Mouse (Mus musculus) CH12.LX (cell line): ENCODE results near the gene Fam213b. TPM values are rescaled to one million over a fixed set of nuclear protein-coding genes. Genes with fewer than 3 reads are reported as not detected.

ENCODE experiments used
- DNase-seq: peaks from one replicate; pipeline ENCODE4 v3.0.0-alpha.2; 2013; ENCODE audit errors: extremely low read depth
- H3K27ac ChIP-seq: 2 replicates; pipeline ENCODE4 v1.5.1; 2012; ENCODE audit warnings: low read depth, mild to moderate bottlenecking, control low read depth, moderate library complexity; ENCODE audit not compliant: insufficient read depth
- H3K27me3 ChIP-seq: replicated peaks from 2 replicates; pipeline ENCODE3; 2012; ENCODE audit warnings: inconsistent platforms
- H3K36me3 ChIP-seq, 2 experiments: replicated peaks in 1 of 2; 2 replicates each; pipeline versions ENCODE3 to v1.6.1; 2012; ENCODE audit warnings: inconsistent platforms in 1 of 2, low read length in 1 of 2, mild to moderate bottlenecking in 1 of 2, mixed read lengths in 1 of 2, moderate library complexity in 1 of 2; ENCODE audit not compliant: control insufficient read depth in 1 of 2, insufficient read depth in 1 of 2
- H3K4me1 ChIP-seq, 2 experiments: 2 replicates each; pipeline ENCODE4 v1.6.1; 2012; ENCODE audit warnings: inconsistent platforms in 1 of 2, moderate library complexity in 1 of 2; ENCODE audit not compliant: insufficient read depth in 2 of 2, control insufficient read depth in 1 of 2
- H3K4me2 ChIP-seq: 2 replicates; pipeline ENCODE4 v1.6.1; 2012; ENCODE audit warnings: low read depth, mild to moderate bottlenecking, control low read depth; ENCODE audit not compliant: poor library complexity, insufficient read depth, severe bottlenecking
- H3K4me3 ChIP-seq, 3 experiments: fragments of 150-350 bp in 1 of 3; sonication (generic) in 1 of 3; replicated peaks in 1 of 3; 2 replicates each; pipeline versions ENCODE3 to v1.5.1; 2011 to 2012; ENCODE audit warnings: low read depth in 2 of 3, low read length in 2 of 3, mild to moderate bottlenecking in 2 of 3, moderate library complexity in 2 of 3, control low read depth in 1 of 3, improper control_type of control experiment in 1 of 3, inconsistent platforms in 1 of 3, mixed read lengths in 1 of 3; ENCODE audit not compliant: poor library complexity in 1 of 3
- H3K79me2 ChIP-seq: replicated peaks from 2 replicates; pipeline ENCODE4 v1.6.1; 2012; ENCODE audit warnings: mild to moderate bottlenecking, moderate library complexity; ENCODE audit not compliant: control insufficient read depth, poor library complexity, insufficient read depth, severe bottlenecking; ENCODE audit errors: extremely low read depth
- H3K9ac ChIP-seq: 2 replicates; pipeline ENCODE4 v1.6.1; 2012; ENCODE audit warnings: low read depth, mild to moderate bottlenecking, control low read depth, moderate library complexity; ENCODE audit not compliant: insufficient read depth
- H3K9me3 ChIP-seq: replicated peaks from 2 replicates; pipeline ENCODE3; 2012; ENCODE audit warnings: low read length, inconsistent platforms, mixed read lengths
- BHLHE40 ChIP-seq: IDR thresholded peaks from 2 replicates; pipeline ENCODE4 v1.6.1; 2011; ENCODE audit warnings: mild to moderate bottlenecking, low read depth, low read length, improper control_type of control experiment
- CHD1 ChIP-seq: IDR thresholded peaks from 2 replicates; pipeline ENCODE4 v1.6.1; 2012; ENCODE audit warnings: low read depth, low read length, improper control_type of control experiment, inconsistent platforms
- CHD2 ChIP-seq: IDR thresholded peaks from 2 replicates; pipeline ENCODE4 v1.6.1; 2011; ENCODE audit warnings: low read length, improper control_type of control experiment
- CTCF ChIP-seq, 2 experiments: IDR thresholded peaks in 1 of 2; conservative IDR thresholded peaks in 1 of 2; 2 replicates each; pipeline ENCODE4 v1.5.1; 2011 to 2012; ENCODE audit warnings: low read depth in 2 of 2, low read length in 2 of 2, improper control_type of control experiment in 1 of 2, inconsistent platforms in 1 of 2, mild to moderate bottlenecking in 1 of 2, moderate library complexity in 1 of 2
- E2F4 ChIP-seq: IDR thresholded peaks from 2 replicates; pipeline ENCODE4 v1.6.1; 2011; ENCODE audit warnings: low read depth, low read length, improper control_type of control experiment; ENCODE audit not compliant: insufficient replicate concordance
- ELF1 ChIP-seq: IDR thresholded peaks from 2 replicates; pipeline ENCODE4 v1.6.1; 2014; ENCODE audit warnings: low read depth, mild to moderate bottlenecking, inconsistent platforms, low read length, improper control_type of control experiment
- EP300 ChIP-seq: IDR thresholded peaks from 2 replicates; pipeline ENCODE4 v1.6.1; 2011; ENCODE audit warnings: low read length, improper control_type of control experiment
- ETS1 ChIP-seq: conservative IDR thresholded peaks from 2 replicates; pipeline ENCODE4 v1.6.1; 2012; ENCODE audit warnings: low read depth, mild to moderate bottlenecking, inconsistent platforms, low read length, improper control_type of control experiment, moderate library complexity
- GABPA ChIP-seq: IDR thresholded peaks from 2 replicates; pipeline ENCODE4 v1.6.1; 2012; ENCODE audit warnings: low read depth, low read length, improper control_type of control experiment, inconsistent platforms; ENCODE audit not compliant: insufficient replicate concordance
- HCFC1 ChIP-seq: IDR thresholded peaks from 2 replicates; pipeline ENCODE4 v1.6.1; 2012; ENCODE audit warnings: low read depth, mild to moderate bottlenecking, inconsistent platforms, low read length, improper control_type of control experiment
- IRF4 ChIP-seq: IDR thresholded peaks from 2 replicates; pipeline ENCODE4 v1.6.1; 2014; ENCODE audit warnings: low read depth, mild to moderate bottlenecking, inconsistent platforms, low read length, improper control_type of control experiment
- JUN ChIP-seq: IDR thresholded peaks from 2 replicates; pipeline ENCODE4 v1.6.1; 2011; ENCODE audit warnings: low read depth, mild to moderate bottlenecking, low read length, improper control_type of control experiment, moderate library complexity; ENCODE audit not compliant: insufficient read depth
- JUND ChIP-seq: conservative IDR thresholded peaks from 2 replicates; pipeline ENCODE4 v1.6.1; 2011; ENCODE audit warnings: low read depth, low read length, improper control_type of control experiment
- KAT2A ChIP-seq: IDR thresholded peaks from 2 replicates; pipeline ENCODE4 v1.6.1; 2012; ENCODE audit warnings: low read length, improper control_type of control experiment, inconsistent platforms; ENCODE audit not compliant: insufficient replicate concordance
- MAFK ChIP-seq: IDR thresholded peaks from 2 replicates; pipeline ENCODE4 v1.6.1; 2011; ENCODE audit warnings: low read length, improper control_type of control experiment; ENCODE audit not compliant: insufficient replicate concordance
- MAX ChIP-seq: IDR thresholded peaks from 2 replicates; pipeline ENCODE4 v1.6.1; 2011; ENCODE audit warnings: low read length, improper control_type of control experiment
- MAZ ChIP-seq: IDR thresholded peaks from 2 replicates; pipeline ENCODE4 v1.6.1; 2012; ENCODE audit warnings: low read depth, mild to moderate bottlenecking, inconsistent platforms, low read length, improper control_type of control experiment, moderate library complexity
- MEF2A ChIP-seq: IDR thresholded peaks from 2 replicates; pipeline ENCODE4 v1.6.1; 2014; ENCODE audit warnings: low read depth, mild to moderate bottlenecking, inconsistent platforms, low read length, improper control_type of control experiment, borderline replicate concordance
- MXI1 ChIP-seq: IDR thresholded peaks from 2 replicates; pipeline ENCODE4 v1.6.1; 2011; ENCODE audit warnings: mild to moderate bottlenecking, low read depth, low read length, improper control_type of control experiment
- MYC ChIP-seq: IDR thresholded peaks from 2 replicates; pipeline ENCODE4 v1.6.1; 2011; ENCODE audit warnings: low read depth, mild to moderate bottlenecking, improper control_type of control experiment, low read length
- NELFE ChIP-seq: IDR thresholded peaks from 2 replicates; pipeline ENCODE4 v1.6.1; 2011; ENCODE audit warnings: low read depth, low read length, improper control_type of control experiment
- NRF1 ChIP-seq: IDR thresholded peaks from 2 replicates; pipeline ENCODE4 v1.6.1; 2014; ENCODE audit warnings: low read depth, mild to moderate bottlenecking, inconsistent platforms, low read length, improper control_type of control experiment, moderate library complexity
- PAX5 ChIP-seq: IDR thresholded peaks from 2 replicates; pipeline ENCODE4 v1.6.1; 2012; ENCODE audit warnings: low read length, inconsistent platforms, mixed read lengths
- POLR2A ChIP-seq: IDR thresholded peaks from 2 replicates; pipeline ENCODE4 v1.6.1; 2011; ENCODE audit warnings: low read depth, mild to moderate bottlenecking, improper control_type of control experiment, low read length
- POLR2AphosphoS2 ChIP-seq: IDR thresholded peaks from 2 replicates; pipeline ENCODE4 v1.6.1; 2011; ENCODE audit warnings: low read depth, low read length, improper control_type of control experiment
- RAD21 ChIP-seq: IDR thresholded peaks from 2 replicates; pipeline ENCODE4 v1.6.1; 2011; ENCODE audit warnings: low read depth, mild to moderate bottlenecking, low read length, improper control_type of control experiment, moderate library complexity
- RCOR1 ChIP-seq: conservative IDR thresholded peaks from 2 replicates; pipeline ENCODE4 v1.6.1; 2012; ENCODE audit warnings: low read depth, mild to moderate bottlenecking, inconsistent platforms, low read length, improper control_type of control experiment
- SIN3A ChIP-seq: IDR thresholded peaks from 2 replicates; pipeline ENCODE4 v1.6.1; 2012; ENCODE audit warnings: low read length, improper control_type of control experiment, inconsistent platforms
- SMC3 ChIP-seq: IDR thresholded peaks from 2 replicates; pipeline ENCODE4 v1.6.1; 2011; ENCODE audit warnings: low read depth, low read length, improper control_type of control experiment
- TBP ChIP-seq: conservative IDR thresholded peaks from 2 replicates; pipeline ENCODE4 v1.6.1; 2011; ENCODE audit warnings: low read depth, low read length, improper control_type of control experiment
- TCF12 ChIP-seq: IDR thresholded peaks from 2 replicates; pipeline ENCODE4 v1.6.1; 2014; ENCODE audit warnings: low read depth, mild to moderate bottlenecking, inconsistent platforms, low read length, improper control_type of control experiment
- UBTF ChIP-seq: IDR thresholded peaks from 2 replicates; pipeline ENCODE4 v1.6.1; 2012; ENCODE audit warnings: low read depth, mild to moderate bottlenecking, inconsistent platforms, low read length, improper control_type of control experiment, moderate library complexity
- USF1 ChIP-seq: IDR thresholded peaks from 2 replicates; pipeline ENCODE4 v1.6.1; 2014; ENCODE audit warnings: low read depth, mild to moderate bottlenecking, inconsistent platforms, low read length, improper control_type of control experiment
- USF2 ChIP-seq: conservative IDR thresholded peaks from 2 replicates; pipeline ENCODE4 v1.6.1; 2011; ENCODE audit warnings: low read depth, low read length, improper control_type of control experiment
- ZC3H11A ChIP-seq: IDR thresholded peaks from 2 replicates; pipeline ENCODE4 v1.6.1; 2012; ENCODE audit warnings: low read depth, mild to moderate bottlenecking, inconsistent platforms, low read length, improper control_type of control experiment
- ZKSCAN1 ChIP-seq: IDR thresholded peaks from 2 replicates; pipeline ENCODE4 v1.6.1; 2012; ENCODE audit warnings: low read depth, inconsistent platforms, low read length, improper control_type of control experiment, borderline replicate concordance
- ZMIZ1 ChIP-seq: IDR thresholded peaks from 2 replicates; pipeline ENCODE4 v1.6.1; 2012; ENCODE audit warnings: low read depth, mild to moderate bottlenecking, inconsistent platforms, low read length, improper control_type of control experiment
- ZNF384 ChIP-seq: IDR thresholded peaks from 2 replicates; pipeline ENCODE4 v1.6.1; 2012; ENCODE audit warnings: low read depth, low read length, improper control_type of control experiment, inconsistent platforms
- dilution Hi-C: fragments of 300-500 bp; cut with MboI; formaldehyde crosslinking; loops from 2 replicates; pipeline ENCODE4 v1.14.3; 2020; ENCODE audit warnings: low sequenced_read_pairs; ENCODE audit not compliant: extremely low pct_unique_long_range_greater_than_20kb, extremely low pct_ligation_motif_present
- in situ Hi-C: fragments of 300-500 bp; cut with MboI; formaldehyde crosslinking; loops from 3 replicates; pipeline ENCODE4 v1.14.3; 2019; ENCODE audit warnings: low sequenced_read_pairs, low pct_ligation_motif_present, low pct_unique_long_range_greater_than_20kb, mixed read lengths
- polyA plus RNA-seq: library from polyadenylated mRNA; unstranded; fragments of >175 nt; gene quantifications from 2 replicates; pipeline ENCODE4 v1.2.1, GENCODE M21; 2012; ENCODE audit warnings: low read depth; ENCODE audit not compliant: insufficient read length
- total RNA-seq, 2 experiments: library from RNA; depleted of rRNA; stranded (reverse); fragments of 300-350 nt in 1 of 2; fragments of >200 nt in 1 of 2; gene quantifications; 2 replicates each; pipeline ENCODE4 v1.2.3; 2012 to 2014

The Fam213b gene
- total and polyA plus RNA-seq, 3 experiments: 5.5 to 49.8 (median 6.1) TPM

DNA sequence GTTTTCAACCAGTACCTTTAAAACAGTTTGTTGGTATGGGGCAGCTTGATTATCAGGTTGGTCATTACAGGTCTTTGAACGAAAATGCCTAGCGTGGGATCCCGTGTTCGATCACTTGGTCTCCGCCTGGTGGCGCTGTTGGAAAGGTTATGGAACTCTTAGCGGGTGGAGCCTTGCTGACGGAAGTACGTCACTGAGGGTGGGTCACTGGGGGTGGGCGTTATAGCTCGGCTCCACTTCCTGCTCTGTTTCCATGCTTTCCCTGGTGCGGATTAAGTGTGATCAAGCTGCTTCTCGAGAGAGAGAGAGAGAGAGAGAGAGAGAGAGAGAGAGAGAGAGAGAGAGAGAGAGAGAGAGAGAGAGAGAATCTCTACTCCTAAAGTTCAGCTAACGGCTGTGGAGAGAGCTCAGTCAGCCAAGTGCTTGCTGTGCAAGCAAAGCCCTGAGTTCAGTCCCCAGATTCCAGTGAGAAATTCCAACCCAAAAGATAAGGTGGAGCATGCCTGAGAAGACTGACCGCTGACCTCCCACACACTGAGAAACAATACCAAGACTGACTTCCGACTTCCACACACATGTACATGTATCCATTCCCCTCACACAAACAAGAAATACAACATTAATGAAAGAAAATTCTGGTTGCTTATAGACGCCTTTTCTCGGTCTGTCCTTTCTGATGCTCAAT is 20.9 kb downstream of the Fam213b start:
- Histone ChIP-seq H3K4me1 (peaks cover 7 to 28% of the 10 kb centered on the region in 2 experiments), H3K9ac (peak overlapping the region; percentile 90), H3K4me2 (peak overlapping the region; percentile 97), H3K36me3 (no peaks in the 10 kb centered on the region), H3K9me3 (peaks cover 2% of the 10 kb centered on the region), H3K79me2 (no peaks in the 10 kb centered on the region), H3K27ac (no peak overlapping the region; the same call in 1 of the 2 replicates), H3K4me3 (peak overlapping the region; percentile 47 to 51 (median 50)), H3K27me3 (peaks cover 34% of the 10 kb centered on the region)
- peak; percentile 97 for DNase-seq
- in situ Hi-C loops: loop anchor here (5.0 kb wide), 1 partner anchor 189 kb away; the partner anchor contains the start of gene Pex10
- TF ChIP-seq MAX (no peak), NELFE (peak; percentile 77), UBTF (no peak), E2F4 (no peak), EP300 (no peak), MAZ (0 out of 2 replicates have a peak, but pooled peaks have one; percentile 40), JUN (no peak), ZKSCAN1 (no peak), MYC (peak; percentile 32; the same call in 1 of the 2 replicates), SIN3A (peak; percentile 47; the same call in 1 of the 2 replicates), RCOR1 (no peak), PAX5 (no peak), NRF1 (no peak), TCF12 (peak; percentile 60; the same call in 1 of the 2 replicates), MAFK (no peak), ETS1 (no peak), POLR2AphosphoS2 (no peak), ZMIZ1 (0 out of 2 replicates have a peak, but pooled peaks have one; percentile 34), MXI1 (peak; percentile 62; the same call in 1 of the 2 replicates), HCFC1 (peak; percentile 71), CHD1 (no peak; the same call in 1 of the 2 replicates), CHD2 (0 out of 2 replicates have a peak, but pooled peaks have one; percentile 24), KAT2A (no peak), TBP (peak; percentile 75), ZC3H11A (peak; percentile 31; the same call in 1 of the 2 replicates), SMC3 (peak; percentile 90), BHLHE40 (no peak), ELF1 (peak; percentile 85), USF2 (no peak), ZNF384 (no peak), USF1 (no peak), GABPA (no peak), JUND (no peak), MEF2A (no peak), POLR2A (peak; percentile 79), RAD21 (peak; percentile 98), CTCF (conservative IDR thresholded peaks at IDR 0.05 in 1 of 2, IDR thresholded peaks at IDR 0.05 in 1 of 2; ENCODE audit: low read depth in 2 of 2, low read length in 2 of 2) (peak; percentile 65 to 97), IRF4 (no peak; the same call in 1 of the 2 replicates)
- dilution Hi-C loops: loop anchor here (25.0 kb wide), 1 partner anchor 159 kb away; no protein-coding TSS in a partner anchor
